Mouse (Mus musculus) stomach, postnatal 0 days (tissue): Measurements from ENCODE around the gene Tln2.

Experiments used
- CTCF ChIP-seq: IDR thresholded peaks from 2 replicates; pipeline ENCODE4 v1.5.1; 2016; ENCODE audit warnings: antibody characterized with exemption, low read depth, mild to moderate bottlenecking, moderate library complexity
- EP300 ChIP-seq: optimal IDR thresholded peaks from 2 replicates; pipeline ENCODE3; 2016; ENCODE audit warnings: antibody characterized with exemption

GRCm38 (mm10) chr9:67270734-67271133 is 288.8 kb downstream of the Tln2 start:
- TF ChIP-seq EP300: no peak
- TF ChIP-seq CTCF: no peak
